Mouse (Mus musculus) megakaryocyte progenitor cell, adult 5-6 weeks (primary cell): ENCODE results near the gene E030025P04Rik. TPM values are rescaled to one million over a fixed set of nuclear protein-coding genes. Genes with fewer than 3 reads are reported as not detected.

Experiments
- ATAC-seq: replicated peaks from 2 replicates; pipeline ENCODE4 v1.8.0; 2016; ENCODE audit warnings: mild to moderate bottlenecking, moderate TSS enrichment, inconsistent platforms; ENCODE audit not compliant: poor library complexity
- total RNA-seq, 2 experiments: library from RNA; stranded (forward) in 1 of 2; stranded (reverse) in 1 of 2; fragments of 157-497, 149-512 nt in 1 of 2; fragments of 200-1000 nt in 1 of 2; gene quantifications; 2 replicates each; pipeline versions ENCODE4 v1.2.3 to v1.2.4; 2015 to 2017

The E030025P04Rik gene
- total RNA-seq (2015) (not detected in 2 replicates), total RNA-seq (2017) (not detected in 2 replicates)

DNA sequence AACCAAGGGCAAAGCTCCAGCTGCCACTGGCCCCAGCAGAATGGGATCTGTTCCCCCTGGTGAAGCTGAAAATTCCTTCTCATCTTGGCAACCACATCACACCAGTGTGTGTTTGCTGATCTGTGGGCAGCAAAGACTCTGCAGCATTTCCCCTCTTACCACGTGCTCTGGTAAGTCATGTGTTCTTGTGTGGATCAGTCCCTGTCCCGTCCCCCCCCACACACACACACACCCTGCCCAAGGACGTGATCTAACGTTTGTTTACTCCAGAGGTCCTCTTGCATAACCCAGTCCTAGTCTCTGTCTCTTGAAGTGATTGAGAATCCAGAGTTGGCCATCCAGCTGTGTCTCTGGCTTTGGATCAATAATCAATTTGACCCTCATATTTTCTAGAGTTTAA lies at the start of gene E030025P04Rik:
E030025P04Rik (minus strand) TSS at position 134 of the 400 bp plus-strand sequence.
- ATAC-seq: no peak

DNA sequence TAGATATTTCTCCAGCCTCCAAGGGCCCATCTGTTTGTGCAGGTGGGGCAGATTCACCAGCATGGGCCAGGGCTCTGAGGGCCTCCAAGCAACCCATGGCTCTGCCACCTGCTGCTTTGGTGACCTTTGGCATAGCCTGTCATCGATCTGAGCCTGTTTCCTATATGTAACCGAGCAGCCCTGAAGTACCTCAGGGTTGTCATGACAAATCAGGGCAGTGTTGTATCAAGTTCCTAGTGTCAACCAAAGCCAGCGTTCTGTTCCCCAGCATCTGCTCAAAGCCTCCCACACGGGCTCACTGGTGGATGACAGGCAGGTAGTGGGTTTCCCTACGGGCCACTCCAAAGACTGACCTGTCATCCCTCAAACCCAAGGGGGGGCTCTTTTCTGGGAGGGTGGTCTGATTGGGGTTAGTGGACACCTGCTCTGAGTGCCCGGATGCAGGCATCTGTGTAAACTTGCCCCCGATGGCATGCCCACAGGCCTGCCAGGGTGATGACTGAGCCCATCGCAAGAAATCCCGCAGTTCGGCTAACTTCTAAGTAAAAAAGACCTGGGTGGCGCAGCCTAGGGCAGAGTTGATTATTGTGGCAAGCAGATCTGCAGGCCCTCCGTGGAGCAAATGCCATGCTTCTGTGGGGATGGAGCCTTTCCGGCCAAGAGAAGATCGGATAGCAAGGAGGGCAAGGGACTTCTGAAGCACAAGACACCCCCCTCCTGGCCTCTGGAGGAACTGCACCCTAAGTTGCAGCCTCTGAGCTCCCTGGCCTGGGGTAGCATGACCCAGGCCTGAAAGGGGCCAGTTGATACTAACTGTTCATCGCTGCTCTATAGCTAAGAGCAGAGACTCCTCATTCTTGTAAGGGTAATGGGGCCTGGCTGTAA lies 48.7 kb upstream of the E030025P04Rik start:
- peak; percentile 89 for ATAC-seq

DNA sequence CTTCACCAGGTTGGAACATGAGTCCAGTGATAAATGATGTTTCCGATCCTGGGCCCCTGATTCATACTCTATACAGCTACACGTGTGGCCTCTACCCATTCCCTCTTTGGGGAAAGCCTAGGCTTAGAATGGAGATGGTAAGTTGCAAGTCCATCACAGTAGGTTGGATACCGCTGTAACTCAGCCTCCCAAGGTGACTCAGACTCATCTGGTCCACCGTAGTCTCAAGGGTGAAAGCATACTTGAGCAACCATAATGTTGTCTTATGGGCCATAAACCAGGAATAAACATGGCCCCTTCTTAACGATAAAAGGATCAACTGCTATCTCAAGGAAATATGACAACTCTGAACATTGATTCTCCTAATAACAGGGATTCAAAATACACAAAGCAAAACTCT lies 44.1 kb upstream of the E030025P04Rik start:
- ATAC-seq: no peak

DNA sequence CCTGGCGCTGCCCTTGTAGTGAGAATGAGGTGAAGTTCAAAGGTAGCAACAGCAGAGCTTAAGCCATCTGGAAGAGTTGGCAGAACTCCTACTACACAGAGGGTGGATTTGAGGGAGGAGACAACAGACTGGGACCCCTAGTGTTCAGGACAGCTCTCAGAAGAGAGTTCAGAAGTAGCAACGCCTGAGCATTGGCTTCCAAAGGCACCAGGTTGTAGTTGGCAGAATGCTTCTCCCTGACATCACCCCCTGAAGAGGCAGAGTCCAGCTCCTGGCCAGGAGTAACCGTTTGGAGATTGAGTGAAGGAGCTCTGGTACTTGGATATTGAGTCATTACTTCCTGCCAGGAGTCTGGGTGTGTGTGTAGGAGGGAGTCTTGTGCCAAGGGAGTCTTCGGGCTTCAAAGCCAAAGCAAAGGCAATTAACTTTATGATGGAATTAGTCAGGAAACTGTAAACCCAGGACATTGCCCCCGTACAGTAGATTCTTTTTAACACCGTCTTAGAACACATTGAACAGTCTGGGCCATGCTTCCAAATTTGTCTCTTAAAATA lies 43.5 kb upstream of the E030025P04Rik start:
- ATAC-seq: no peak

DNA sequence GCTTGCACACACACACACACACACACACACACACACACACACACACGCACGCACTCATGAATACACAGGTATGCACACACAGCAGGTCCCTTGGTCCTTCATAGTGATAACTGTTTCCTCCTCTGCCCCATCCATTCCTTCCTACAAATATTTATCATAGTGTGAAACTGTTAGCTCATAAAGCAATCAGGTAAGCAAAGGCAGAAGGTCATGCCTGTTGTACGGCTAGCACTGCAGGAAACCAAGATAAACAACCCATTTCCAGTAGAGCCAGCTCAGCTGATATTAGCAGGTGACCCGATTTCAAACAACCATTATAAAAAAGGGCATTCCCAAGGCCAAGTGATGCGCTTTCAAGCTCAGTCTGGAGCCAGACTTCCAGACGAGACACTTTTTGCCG lies 36.9 kb upstream of the E030025P04Rik start:
- ATAC-seq: no peak

DNA sequence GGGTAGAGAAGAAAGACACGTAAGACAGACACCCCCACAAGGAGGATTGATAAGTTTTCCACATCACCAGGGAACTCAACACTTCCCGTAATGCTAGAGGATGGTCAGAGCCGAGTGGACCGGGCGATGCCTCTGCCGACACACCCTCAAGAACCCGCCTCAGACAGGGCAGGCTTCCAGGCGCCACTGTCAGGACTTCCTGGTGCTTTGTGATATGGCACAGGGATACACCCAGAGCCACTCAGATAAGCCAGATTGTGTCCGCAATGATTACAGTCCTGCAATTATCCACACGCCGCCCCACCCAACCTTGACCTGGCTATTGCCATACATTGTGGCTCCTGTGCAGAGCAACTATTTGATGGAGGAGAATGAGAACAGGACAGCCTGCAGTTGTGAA lies 36.1 kb upstream of the E030025P04Rik start:
- no peak for ATAC-seq

DNA sequence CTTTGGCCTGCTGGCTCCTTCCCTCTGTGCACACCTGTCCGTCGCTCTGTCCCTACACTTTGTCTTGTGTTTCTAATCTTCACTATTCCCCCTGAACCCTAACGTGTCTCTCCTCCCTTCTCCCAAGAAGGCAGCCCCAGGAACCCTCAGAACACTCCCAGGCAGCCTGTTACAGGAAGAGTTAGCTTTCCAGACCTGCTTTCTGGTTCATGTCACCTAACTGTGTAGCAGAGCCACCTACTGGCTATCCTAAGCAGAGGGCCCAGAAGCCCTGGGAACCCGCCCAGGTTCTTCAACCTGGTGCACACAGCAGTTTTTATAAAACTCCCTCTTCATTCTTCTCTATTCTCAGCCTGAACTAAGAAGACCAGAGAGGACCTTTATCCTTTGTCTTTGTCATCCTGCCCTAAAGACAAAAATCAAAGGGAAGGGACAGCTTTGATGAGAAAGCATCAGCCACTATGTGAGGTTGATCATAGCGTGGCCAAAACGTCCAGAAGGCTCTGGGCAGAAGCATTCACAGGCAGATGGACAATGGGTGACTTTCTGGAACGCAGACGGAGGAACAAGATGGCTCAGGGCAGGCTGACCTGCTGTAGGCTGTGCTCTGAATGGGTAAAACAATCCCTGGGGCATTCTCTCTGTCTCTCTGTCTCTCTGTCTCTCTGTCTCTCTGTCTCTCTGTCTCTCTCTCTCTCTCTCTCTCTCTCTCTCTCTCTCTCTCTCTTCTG lies 34.8 kb upstream of the E030025P04Rik start:
- no peak for ATAC-seq

DNA sequence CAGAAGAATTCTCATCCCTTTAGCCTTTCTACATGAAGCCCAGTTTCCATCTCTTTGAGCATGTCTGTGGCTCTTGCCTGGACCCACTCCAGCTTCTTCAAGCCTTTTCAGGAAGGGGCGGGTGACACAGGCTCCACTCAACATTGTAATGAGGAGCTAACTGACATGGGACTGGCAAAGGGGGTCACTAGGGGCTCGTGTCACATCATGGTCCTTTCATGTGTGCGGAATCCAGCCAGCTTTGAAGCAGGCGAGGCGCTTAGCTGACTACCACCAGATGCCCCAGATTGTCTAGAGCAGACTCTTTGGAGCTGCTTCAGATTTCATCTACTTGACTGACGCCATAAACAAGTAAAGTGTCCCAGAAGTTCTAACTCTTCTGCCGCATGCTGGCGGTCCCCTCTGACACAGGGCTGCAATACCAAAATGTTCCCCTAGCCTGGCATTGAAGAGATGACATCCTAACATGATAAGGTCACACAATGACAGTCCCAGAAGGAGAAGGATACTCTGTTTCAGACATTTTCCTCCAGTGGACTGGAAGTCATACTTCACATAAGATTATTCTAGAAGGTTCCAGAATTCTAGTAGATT lies 31.3 kb upstream of the E030025P04Rik start:
- ATAC-seq: no peak

DNA sequence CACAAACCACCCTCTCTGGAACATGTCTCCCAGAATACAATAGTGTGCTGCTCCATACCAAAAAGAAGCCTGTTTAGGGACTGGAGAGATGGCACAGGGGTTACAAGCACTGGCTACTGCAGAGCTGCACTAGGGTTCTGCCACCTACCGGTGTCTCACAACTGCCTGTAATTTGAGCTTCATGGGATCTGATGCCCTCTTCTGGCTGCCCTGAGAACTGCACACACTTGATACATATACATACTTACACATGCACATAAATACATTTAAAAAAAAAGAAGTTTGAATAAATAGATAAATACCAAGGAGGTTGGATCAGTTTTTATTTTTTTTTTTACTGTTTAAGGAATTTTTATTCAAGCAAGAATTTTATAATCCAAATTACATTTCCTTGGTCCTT lies 28.1 kb upstream of the E030025P04Rik start:
- ATAC-seq: no peak

DNA sequence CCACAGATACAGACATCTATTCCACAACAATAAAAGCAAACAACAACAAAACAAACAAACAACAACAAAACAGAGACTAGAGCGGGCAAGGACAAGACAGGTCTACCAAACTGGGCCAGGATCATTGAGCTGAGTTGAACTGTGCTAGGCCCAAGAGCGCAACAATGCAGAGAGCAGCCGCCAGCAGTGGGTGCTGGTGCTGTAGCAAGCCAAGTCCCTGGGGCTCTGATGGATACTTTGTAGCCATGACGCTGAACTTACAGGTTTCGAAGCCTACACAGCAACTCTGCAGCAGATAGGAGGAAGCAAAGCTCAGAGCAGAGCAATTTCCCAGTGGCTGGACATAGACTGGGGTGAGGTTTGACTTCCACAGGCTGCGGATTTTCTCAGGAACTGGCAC lies 26.6 kb upstream of the E030025P04Rik start:
- ATAC-seq: no peak

DNA sequence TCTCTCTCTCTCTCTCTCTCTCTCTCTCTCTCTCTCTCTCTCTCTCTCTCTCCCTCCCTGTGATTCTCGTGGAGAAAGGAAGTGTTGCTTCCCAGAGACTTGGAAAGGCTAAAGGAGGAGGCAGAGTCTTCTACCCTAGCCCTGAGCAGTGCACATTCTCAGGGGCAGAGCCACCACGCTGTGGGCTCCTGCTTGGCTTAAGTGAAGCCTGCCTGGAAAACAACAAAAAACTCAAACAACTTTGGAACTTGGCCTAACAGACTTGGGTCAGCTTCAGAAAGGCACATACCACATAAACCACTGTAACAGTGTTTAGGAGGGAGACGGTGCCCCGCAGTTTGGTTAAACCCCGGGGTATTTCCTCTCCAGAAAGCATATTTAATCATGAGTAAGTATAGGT lies 13.5 kb upstream of the E030025P04Rik start:
- ATAC-seq: no peak

DNA sequence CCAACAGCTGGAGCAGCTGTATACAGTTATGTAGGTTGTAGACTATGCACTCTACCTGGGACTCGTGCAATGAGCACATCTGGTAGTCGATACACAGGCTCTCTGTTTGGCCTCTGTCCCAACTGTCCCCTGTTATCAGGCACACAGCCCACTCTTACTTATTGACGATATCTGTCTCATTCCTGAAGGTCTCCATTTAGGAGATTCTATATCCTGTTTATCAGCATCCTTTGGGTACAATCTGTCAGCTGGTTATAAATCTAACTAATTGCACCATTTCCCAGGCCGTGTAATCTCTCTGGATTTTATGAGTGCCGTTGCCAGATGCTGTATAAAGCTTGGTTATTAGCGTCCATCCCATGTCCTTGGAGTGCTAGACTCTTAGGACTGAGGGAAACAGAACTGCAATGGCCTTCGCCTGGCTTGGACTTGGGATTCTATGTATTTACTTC lies 747 bp upstream of the E030025P04Rik start:
- ATAC-seq: no peak

DNA sequence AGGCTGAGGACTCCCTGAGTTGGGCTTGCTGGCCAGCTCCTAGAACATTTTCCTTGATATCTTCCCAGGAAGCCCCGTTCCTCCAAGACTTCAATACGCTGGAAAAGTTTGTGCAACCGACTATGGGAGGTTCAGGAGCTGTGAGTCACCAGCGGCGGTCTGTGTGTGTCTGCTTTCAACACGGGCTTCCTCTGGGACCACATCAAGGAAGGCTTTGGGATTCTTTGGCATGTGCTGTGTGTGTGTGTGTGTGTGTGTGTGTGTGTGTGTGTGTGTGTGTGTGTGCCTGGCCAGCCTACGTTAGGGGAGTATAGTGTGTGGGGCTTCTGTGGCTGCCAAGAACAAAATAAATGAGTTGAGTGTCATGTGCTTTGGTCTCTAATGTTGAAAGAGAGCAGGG lies 17.7 kb downstream of the E030025P04Rik start:
- no peak for ATAC-seq

DNA sequence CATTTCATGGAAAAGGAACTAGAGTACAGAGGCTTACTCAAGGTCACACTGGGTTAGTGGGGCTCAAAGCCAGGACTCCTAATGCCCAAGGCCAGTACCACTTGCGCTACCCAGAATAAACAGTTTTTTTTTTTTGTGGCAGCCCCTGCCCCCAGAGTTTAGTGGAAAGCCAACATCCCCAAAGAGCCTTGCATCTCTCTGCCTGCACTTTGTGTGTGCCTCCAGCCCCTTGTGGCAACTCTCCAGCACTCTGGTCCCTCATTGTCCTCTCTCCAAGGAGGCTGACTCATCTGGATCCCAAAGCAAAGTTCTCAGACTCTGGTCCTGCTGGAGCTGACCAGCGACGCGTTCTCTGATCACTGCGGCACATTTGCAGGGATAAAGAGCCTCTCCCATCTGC lies 18.7 kb downstream of the E030025P04Rik start:
- no peak for ATAC-seq

DNA sequence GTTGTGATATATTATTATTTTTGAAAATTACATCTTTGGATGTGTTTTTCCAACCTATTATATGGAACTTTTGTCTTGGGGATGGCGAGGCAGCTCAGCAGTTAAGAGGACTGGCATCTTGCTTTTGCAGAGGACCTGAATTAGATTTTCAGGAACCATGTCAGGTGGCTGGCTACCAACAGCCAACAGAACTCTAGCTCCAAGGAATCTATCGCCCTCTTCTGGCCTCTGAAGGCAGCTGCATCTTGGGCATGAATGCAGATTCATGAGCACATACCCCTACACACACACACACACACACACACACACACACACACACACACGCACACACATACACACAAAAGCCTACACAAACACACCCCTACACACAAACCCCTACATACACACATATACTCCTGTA lies 19.9 kb downstream of the E030025P04Rik start:
- no peak for ATAC-seq

DNA sequence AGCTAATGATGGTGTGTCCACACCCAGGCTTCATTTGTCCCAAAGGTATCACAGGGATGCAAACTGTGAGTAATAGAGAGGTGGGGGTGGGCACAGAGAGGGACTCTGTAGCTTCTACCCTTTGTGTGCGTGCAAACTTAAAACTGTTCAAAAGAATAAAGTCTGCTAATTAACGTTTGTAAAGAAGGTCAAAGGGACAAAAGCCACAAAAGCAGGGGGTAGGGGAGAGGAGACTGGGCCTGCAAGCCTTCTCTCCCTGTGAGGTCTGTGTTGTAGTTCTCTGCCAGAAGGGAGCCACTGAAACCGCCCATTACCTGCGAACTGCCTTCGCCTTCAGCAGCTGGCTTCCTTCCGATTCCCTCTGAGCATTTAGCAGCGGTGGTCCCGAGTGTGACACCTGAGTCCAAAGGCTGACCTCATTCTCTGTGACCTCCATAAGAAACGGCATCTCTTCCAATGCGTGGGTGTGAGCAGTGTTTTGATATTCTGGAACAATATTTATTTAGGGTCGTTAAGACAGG lies 34.3 kb downstream of the E030025P04Rik start:
- no peak for ATAC-seq

DNA sequence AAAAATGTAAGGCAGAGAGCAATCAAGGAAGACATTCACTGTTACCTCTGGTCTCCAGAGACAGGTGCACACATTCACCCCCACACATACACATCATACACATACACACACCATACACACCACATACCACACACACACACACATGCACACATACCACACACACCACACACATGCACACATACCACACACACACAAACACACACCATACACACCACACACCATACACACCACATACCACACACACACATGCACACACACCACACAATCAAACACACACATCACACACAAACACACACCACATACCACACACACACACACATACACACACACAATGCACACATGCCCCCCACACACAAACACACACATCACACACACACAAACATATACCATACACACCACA lies 35.1 kb downstream of the E030025P04Rik start:
- no peak for ATAC-seq

DNA sequence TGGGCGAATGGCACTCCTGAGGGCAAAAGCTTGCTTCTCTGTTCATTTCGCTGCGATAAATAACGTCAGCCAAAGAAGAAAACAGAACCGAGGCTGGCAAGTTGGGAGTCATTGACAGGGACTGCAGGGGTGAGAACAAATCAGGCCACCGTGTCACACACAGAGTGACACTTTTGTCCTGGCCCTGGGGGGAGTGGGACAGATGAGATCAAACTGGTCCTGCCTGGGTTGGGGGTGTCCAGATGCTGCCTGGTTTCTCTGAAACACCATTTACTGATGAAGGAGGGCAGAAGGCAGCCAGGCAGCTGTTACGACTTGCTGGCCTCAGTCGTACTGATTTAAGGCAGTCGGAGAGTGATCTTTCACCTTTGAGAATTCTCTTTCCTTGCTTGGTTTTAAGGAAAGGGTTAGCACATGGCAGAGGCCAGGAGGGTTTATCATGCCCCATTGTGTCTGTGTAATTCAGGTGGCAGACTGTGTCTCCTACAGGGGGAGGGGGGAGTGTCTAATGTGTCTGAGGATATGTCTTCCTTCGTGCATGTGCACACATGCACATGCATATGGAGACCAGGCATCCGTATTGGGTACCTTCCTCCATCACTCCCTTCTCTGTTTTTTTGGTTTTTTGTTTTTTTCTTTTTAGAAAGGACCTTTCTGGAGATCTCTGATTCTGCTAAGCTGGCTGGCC lies 36.5 kb downstream of the E030025P04Rik start:
- ATAC-seq: no peak

DNA sequence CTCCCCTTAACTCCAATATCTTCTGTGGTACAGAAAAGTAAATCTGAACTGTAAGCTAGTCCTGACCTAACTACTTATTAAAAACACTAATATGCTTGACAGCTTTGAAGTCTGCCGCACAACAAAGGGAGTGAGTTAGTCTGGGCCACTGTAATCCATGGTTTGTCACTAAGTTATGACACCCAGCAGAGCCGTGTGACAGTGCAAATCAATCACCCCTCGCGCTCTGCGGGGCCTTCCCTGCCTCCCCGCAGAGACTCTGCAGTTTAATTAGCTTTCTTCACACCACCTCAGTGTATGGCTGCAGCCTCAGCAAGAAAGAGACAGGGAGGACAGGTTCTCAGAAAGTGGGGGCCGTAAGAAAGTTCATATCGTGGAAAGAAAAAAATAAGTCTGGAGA lies 37.4 kb downstream of the E030025P04Rik start:
- ATAC-seq: no peak

DNA sequence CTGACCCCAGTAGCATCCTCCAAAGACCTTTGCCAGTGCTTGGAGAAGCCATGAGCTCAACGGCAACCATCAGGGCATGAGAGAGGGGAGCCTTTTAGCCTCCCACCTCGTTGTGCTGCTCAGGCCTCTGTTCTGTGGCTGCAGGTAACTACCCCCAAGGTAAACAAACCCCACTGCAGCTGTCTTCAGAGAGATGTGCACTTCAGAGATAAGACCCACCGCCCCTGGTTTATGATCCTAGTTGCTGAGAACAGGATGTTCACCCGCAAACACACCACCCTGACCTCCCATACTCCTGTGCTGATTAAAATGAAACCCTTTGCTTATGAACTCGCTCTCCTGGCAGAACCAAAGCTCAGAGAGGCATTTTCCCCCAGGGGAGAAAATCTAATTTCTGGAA lies 38.0 kb downstream of the E030025P04Rik start:
- ATAC-seq: no peak

DNA sequence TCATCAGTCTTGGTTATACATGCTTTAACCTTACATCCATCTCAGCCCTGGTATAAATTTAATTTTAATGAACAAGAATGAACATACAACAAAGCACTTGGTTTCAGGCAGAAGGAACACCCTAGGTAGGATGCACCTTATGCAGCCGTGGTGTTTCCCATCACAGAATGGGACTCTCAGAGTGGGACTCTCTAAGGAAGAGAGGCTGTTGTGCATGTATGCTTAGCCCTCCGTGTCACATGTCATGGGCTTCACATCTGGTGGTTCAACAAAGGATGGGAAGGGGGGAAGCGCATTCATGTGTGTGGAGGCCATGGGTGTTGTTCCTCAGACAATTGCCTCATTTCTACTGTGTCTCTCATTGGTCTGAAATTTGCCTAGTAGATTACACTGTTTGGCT lies 40.8 kb downstream of the E030025P04Rik start:
- ATAC-seq: no peak
